Mouse (Mus musculus) myocyte (in vitro differentiated cells): ENCODE results near the gene Ppp2r3d. TPM values are rescaled to one million over a fixed set of nuclear protein-coding genes. Genes with fewer than 3 reads are reported as not detected.

Experiments
- H3K27me3 ChIP-seq: one replicate; pipeline ENCODE4 v1.6.1; 2011; ENCODE audit not compliant: control insufficient read depth, insufficient read depth, insufficient read length
- H3K36me3 ChIP-seq: one replicate; pipeline ENCODE4 v1.6.1; 2011; ENCODE audit not compliant: control insufficient read depth, insufficient read depth
- H3K4me2 ChIP-seq: one replicate; pipeline ENCODE4 v1.6.1; 2011; ENCODE audit warnings: low read depth, control low read depth
- H3K4me3 ChIP-seq: one replicate; pipeline ENCODE4 v1.5.1; 2011; ENCODE audit warnings: mild to moderate bottlenecking, control low read depth, moderate library complexity
- H3K79me2 ChIP-seq: one replicate; pipeline ENCODE4 v1.6.1; 2011; ENCODE audit not compliant: control insufficient read depth, insufficient read depth
- H3ac ChIP-seq: one replicate; pipeline ENCODE4 v1.6.1; 2011; ENCODE audit not compliant: control insufficient read depth, insufficient read length
- CEBPB ChIP-seq: IDR thresholded peaks from 2 replicates; pipeline ENCODE4 v1.6.1; 2011; ENCODE audit warnings: mild to moderate bottlenecking, moderate library complexity; ENCODE audit not compliant: poor library complexity, insufficient read depth, severe bottlenecking
- E2F4 ChIP-seq: IDR thresholded peaks from one replicate; pipeline ENCODE4 v1.6.1; 2011; ENCODE audit warnings: mild to moderate bottlenecking, control low read depth, moderate library complexity; ENCODE audit not compliant: insufficient read depth
- MAX ChIP-seq: IDR thresholded peaks from one replicate; pipeline ENCODE4 v1.6.1; 2011; ENCODE audit warnings: low read depth, mild to moderate bottlenecking, control low read depth
- MYOD1 ChIP-seq, 3 experiments: IDR thresholded peaks; one replicate each; pipeline ENCODE4 v1.6.1; 2011; ENCODE audit warnings: control low read depth in 2 of 3, low read depth in 2 of 3, mild to moderate bottlenecking in 2 of 3, moderate library complexity in 1 of 3; ENCODE audit not compliant: insufficient read length in 2 of 3, control insufficient read depth in 1 of 3
- MYOG ChIP-seq, 3 experiments: IDR thresholded peaks; one replicate each; pipeline ENCODE4 v1.6.1; 2011; ENCODE audit warnings: control low read depth in 2 of 3, low read depth in 2 of 3, mild to moderate bottlenecking in 2 of 3; ENCODE audit not compliant: insufficient read length in 2 of 3, control insufficient read depth in 1 of 3, insufficient read depth in 1 of 3
- POLR2A ChIP-seq: IDR thresholded peaks from one replicate; pipeline ENCODE4 v1.6.1; 2011; ENCODE audit warnings: low read depth, mild to moderate bottlenecking, control low read depth, moderate library complexity; ENCODE audit not compliant: insufficient read length
- POLR2AphosphoS2 ChIP-seq: IDR thresholded peaks from one replicate; pipeline ENCODE4 v1.6.1; 2011; ENCODE audit warnings: low read depth, control low read depth; ENCODE audit not compliant: insufficient read length
- REST ChIP-seq: IDR thresholded peaks from one replicate; pipeline ENCODE4 v1.6.1; 2011; ENCODE audit warnings: mild to moderate bottlenecking, control low read depth, moderate library complexity; ENCODE audit not compliant: insufficient read depth, insufficient read length
- SRF ChIP-seq: IDR thresholded peaks from one replicate; pipeline ENCODE4 v1.6.1; 2011; ENCODE audit warnings: low read depth; ENCODE audit not compliant: control insufficient read depth, insufficient read length
- TCF12 ChIP-seq: IDR thresholded peaks from one replicate; pipeline ENCODE4 v1.6.1; 2011; ENCODE audit warnings: mild to moderate bottlenecking, control low read depth; ENCODE audit not compliant: poor library complexity, insufficient read depth, severe bottlenecking
- TCF3 ChIP-seq: IDR thresholded peaks from one replicate; pipeline ENCODE4 v1.6.1; 2011; ENCODE audit warnings: low read depth, control low read depth; ENCODE audit not compliant: insufficient read length
- USF1 ChIP-seq: IDR thresholded peaks from one replicate; pipeline ENCODE4 v1.6.1; 2011; ENCODE audit warnings: low read depth, mild to moderate bottlenecking, control low read depth, moderate library complexity
- polyA plus RNA-seq: library from polyadenylated mRNA; unstranded; fragments of >200 nt; fragmentation: generic; extraction: Trizol; gene quantifications from one replicate; pipeline ENCODE4 v1.2.1, GENCODE M21; 2012; ENCODE audit warnings: missing spikeins

Gene Ppp2r3d
- polyA plus RNA-seq, 1 experiment, result 171 TPM

GRCm38 (mm10) chr9:124456572-124456971 is 20.1 kb downstream of the Ppp2r3d start:
- no peak for TF ChIP-seq E2F4
- Histone ChIP-seq H3ac (no peak overlapping the region), H3K36me3 (no peaks in the 10 kb centered on the region), H3K79me2 (no peaks in the 10 kb centered on the region), H3K4me2 (no peak overlapping the region), H3K4me3 (no peak overlapping the region), H3K27me3 (no peaks in the 10 kb centered on the region)

- Histone ChIP-seq H3K4me3 (no peak overlapping the region), H3K4me2 (no peak overlapping the region), H3K79me2 (no peaks in the 10 kb centered on the region), H3K27me3 (no peaks in the 10 kb centered on the region), H3K36me3 (no peaks in the 10 kb centered on the region), H3ac (no peak overlapping the region)
- no peak for TF ChIP-seq POLR2A
- no peak for TF ChIP-seq TCF3
- TF ChIP-seq USF1, result no peak
- TF ChIP-seq MAX, result no peak
- no peak for TF ChIP-seq MYOD1 (IDR thresholded peaks at IDR 0.05; ENCODE audit: control insufficient read depth in 1 of 3, insufficient read length in 2 of 3, low read depth in 2 of 3)
- no peak for TF ChIP-seq E2F4
- no peak for TF ChIP-seq SRF
- TF ChIP-seq REST, result no peak
These were observed 34.2 kb downstream of the Ppp2r3d start for GRCm38 (mm10) chr9:124442533-124442855.

GRCm38 (mm10) chr9:124441681-124442532 is 34.8 kb downstream of the Ppp2r3d start:
- Histone ChIP-seq H3K36me3 (no peaks in the 10 kb centered on the region), H3ac (no peak overlapping the region), H3K4me2 (no peak overlapping the region), H3K4me3 (no peak overlapping the region), H3K79me2 (no peaks in the 10 kb centered on the region), H3K27me3 (no peaks in the 10 kb centered on the region)
- no peak for TF ChIP-seq USF1
- no peak for TF ChIP-seq TCF3
- TF ChIP-seq POLR2AphosphoS2, result no peak
- TF ChIP-seq CEBPB, result no peak
- TF ChIP-seq SRF, result no peak
- TF ChIP-seq TCF12, result no peak
- no peak for TF ChIP-seq POLR2A
- TF ChIP-seq MYOD1 (IDR thresholded peaks at IDR 0.05; ENCODE audit: control insufficient read depth in 1 of 3, insufficient read length in 2 of 3, low read depth in 2 of 3), result no peak
- no peak for TF ChIP-seq E2F4
- TF ChIP-seq MAX, result no peak
- TF ChIP-seq REST, result no peak
- no peak for TF ChIP-seq MYOG (IDR thresholded peaks at IDR 0.05; ENCODE audit: control insufficient read depth in 1 of 3, insufficient read depth in 1 of 3, insufficient read length in 2 of 3, low read depth in 2 of 3)

GRCm38 (mm10) chr9:124440724-124441045 is 36.0 kb downstream of the Ppp2r3d start:
- Histone ChIP-seq H3K27me3 (no peaks in the 10 kb centered on the region), H3K79me2 (no peaks in the 10 kb centered on the region), H3K36me3 (no peaks in the 10 kb centered on the region), H3K4me2 (no peak overlapping the region), H3ac (no peak overlapping the region), H3K4me3 (no peak overlapping the region)
- TF ChIP-seq POLR2AphosphoS2, result no peak
- TF ChIP-seq USF1, result no peak
- TF ChIP-seq MYOG (IDR thresholded peaks at IDR 0.05; ENCODE audit: control insufficient read depth in 1 of 3, insufficient read depth in 1 of 3, insufficient read length in 2 of 3, low read depth in 2 of 3), result no peak

- Histone ChIP-seq H3K4me3 (no peak overlapping the region), H3K27me3 (no peaks in the 10 kb centered on the region), H3ac (no peak overlapping the region), H3K36me3 (no peaks in the 10 kb centered on the region), H3K4me2 (no peak overlapping the region), H3K79me2 (no peaks in the 10 kb centered on the region)
- TF ChIP-seq POLR2AphosphoS2 (no peak), E2F4 (no peak)
These were observed 36.6 kb downstream of the Ppp2r3d start for GRCm38 (mm10) chr9:124439848-124440723.
